Mouse (Mus musculus) embryonic fibroblast, embryonic 13.5 days (primary cell): ENCODE data around the gene S100a11.

Source experiments
- CTCF ChIP-seq: IDR thresholded peaks from 2 replicates; pipeline ENCODE4 v1.5.1; 2011; ENCODE audit warnings: mild to moderate bottlenecking, control low read depth, low read length, moderate library complexity, borderline replicate concordance; ENCODE audit not compliant: insufficient read depth
- POLR2A ChIP-seq: IDR thresholded peaks from 2 replicates; pipeline ENCODE4 v1.6.1; 2011; ENCODE audit warnings: low read depth, mild to moderate bottlenecking, control low read depth, low read length, moderate library complexity

GRCm38 (mm10) chr3:93549986-93550385 lies 29.7 kb downstream of the S100a11 start:
- TF ChIP-seq CTCF (no peak), POLR2A (no peak)
